Mouse (Mus musculus): Measurements from ENCODE around the gene Smg1.

GRCm38 (mm10) chr7:118113541-118114297 is 129.8 kb downstream of the Smg1 start:
- TF ChIP-seq CTCF (IDR thresholded peaks at IDR 0.05; ENCODE audit: low read depth) (no peak), EP300 (IDR thresholded peaks at IDR 0.05; ENCODE audit: low read depth) (no peak)
